Mouse (Mus musculus): ENCODE data around the gene Tmigd1. TPM values are rescaled to one million over a fixed set of nuclear protein-coding genes. Genes with fewer than 3 reads are reported as not detected.
A peak's percentile ranks its signal among the peaks of the same experiment; 100 is the strongest.
"Not testable (repeated sequence)": the region's sequence is repeated elsewhere in the genome, so short reads cannot be mapped to it uniquely, and the experiment has no call there.

Tmigd1 gene
- total RNA-seq, 2 experiments from 2014 or later = not detected

DNA sequence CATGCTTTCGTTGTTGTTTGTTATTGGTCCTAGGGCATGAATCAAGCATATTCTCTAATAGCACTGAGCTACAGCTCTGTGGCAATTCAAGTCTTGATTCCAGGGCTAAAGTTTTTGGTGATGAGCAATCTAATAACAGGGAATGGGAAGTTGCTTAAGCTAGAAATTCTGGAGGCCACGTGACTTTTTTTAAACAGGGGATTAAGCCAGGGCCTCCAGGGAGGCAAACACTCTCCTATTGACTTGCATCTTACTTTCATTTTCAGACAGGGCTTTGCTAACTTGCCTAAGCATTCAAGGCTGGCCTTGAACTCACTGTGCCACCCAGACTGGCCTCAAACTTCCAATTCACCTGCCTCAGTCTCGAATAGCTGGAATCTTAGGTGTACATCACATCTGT, 4.1 kb upstream of the Tmigd1 start:
- intact Hi-C loops (cut with DNase I) = no loop called here
- no peak for DNase-seq

DNA sequence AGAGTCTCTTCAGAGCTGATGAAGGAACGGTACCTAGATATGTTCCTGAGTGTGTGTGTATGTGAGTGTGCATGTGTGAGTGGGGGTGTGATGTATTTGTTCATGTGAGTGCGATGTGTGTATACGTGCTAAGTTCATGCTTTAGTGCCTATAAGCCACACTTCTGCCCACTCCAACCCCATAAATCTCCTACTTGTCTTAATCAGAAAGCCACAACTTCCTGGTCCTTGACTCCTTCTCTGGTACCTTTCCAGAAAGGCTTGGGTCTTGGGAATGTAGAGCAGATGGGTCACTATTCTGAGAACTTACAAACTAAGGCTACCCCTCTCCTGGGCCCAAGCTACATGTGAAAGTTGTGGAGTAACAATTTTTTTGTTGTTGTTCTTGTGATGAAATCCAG, 3.2 kb upstream of the Tmigd1 start:
- DNase-seq = no peak
- intact Hi-C loops (cut with DNase I) = no loop called here

GRCm38 (mm10) chr11:76899758-76900738, 1.9 kb upstream of the Tmigd1 start:
- intact Hi-C loops (cut with DNase I) = no loop called here

DNA sequence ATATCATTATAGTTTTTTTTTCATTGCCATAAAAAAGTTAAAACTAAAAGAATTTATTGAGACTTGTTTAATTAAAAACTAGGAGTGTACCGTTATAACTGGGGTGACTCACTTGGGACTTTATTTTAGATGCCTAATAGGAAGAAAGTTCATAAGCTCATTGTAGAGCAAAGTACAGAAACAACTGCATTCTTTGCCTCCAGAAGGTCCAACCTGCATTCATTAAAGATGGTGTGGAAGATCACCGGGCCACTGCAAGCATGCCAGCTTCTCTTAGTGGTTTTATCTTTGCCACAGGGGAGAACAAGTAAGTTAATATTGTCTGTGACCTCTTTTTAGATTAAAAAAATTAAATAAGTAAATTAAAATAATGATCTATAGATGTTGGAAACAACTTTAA, 2.4 kb downstream of the Tmigd1 start:
- no peak for DNase-seq
- intact Hi-C loops (cut with DNase I) = no loop called here

More at GRCm38 (mm10) chr11:76899758-76900738, 1.9 kb upstream of the Tmigd1 start:
- peak; percentile 28 for DNase-seq

DNA sequence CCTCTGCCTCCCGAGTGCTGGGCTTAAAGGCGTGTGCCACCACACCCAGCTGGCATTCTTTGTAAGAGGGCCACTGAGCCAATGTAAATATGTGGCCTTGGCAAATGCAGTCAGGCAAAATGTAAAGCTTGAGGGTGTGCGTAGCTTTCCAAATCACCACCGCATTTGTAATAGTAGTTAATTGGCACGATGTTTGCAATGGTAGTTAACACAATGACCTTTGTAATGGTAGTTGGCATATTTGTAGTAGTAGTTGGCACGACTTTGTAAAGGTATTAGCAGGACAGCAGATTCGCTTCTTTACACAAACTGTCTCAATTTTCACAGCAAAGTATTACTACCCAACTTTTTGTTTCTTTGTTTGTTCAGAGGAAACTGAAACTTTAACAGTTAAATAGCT, 6.7 kb downstream of the Tmigd1 start:
- intact Hi-C loops (cut with DNase I) = no loop called here
- DNase-seq = no peak

GRCm38 (mm10) chr11:76911325-76912054, 9.5 kb downstream of the Tmigd1 start:
- intact Hi-C loops (cut with DNase I) = no loop called here

GRCm38 (mm10) chr11:76912055-76912395, 10.1 kb downstream of the Tmigd1 start:
- intact Hi-C loops (cut with DNase I) = no loop called here
- peak; percentile 46 for DNase-seq

More at GRCm38 (mm10) chr11:76911325-76912054, 9.5 kb downstream of the Tmigd1 start:
- DNase-seq = peak; percentile 49

GRCm38 (mm10) chr11:76914366-76914765, 12.4 kb downstream of the Tmigd1 start:
- intact Hi-C loops (cut with DNase I) = no loop called here
- no peak for DNase-seq

GRCm38 (mm10) chr11:76916539-76917229, 14.7 kb downstream of the Tmigd1 start:
- intact Hi-C loops (cut with DNase I) = no loop called here
- DNase-seq = no peak

GRCm38 (mm10) chr11:76917230-76917548, 15.2 kb downstream of the Tmigd1 start:
- DNase-seq = no peak
- intact Hi-C loops (cut with DNase I) = no loop called here

DNA sequence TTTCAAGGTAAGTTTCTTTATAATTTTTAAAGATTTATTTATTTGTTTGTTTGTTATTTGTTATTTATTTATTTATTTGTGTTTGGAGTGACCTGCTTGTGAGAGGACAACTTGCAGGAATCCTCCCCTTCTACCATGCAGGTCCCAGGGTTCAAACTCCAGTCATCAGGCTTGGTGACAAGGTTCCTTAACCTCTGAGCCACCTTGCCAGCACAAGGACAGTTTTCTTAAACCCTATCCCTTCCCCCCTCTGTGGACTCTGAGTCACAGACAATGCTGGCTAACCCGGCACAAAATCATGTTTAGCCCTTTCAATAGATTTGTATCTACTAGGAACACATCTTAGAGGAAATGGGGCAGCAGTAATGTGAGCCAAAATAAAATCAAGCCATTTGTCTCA, 18.6 kb downstream of the Tmigd1 start:
- no peak for DNase-seq
- intact Hi-C loops (cut with DNase I) = no loop called here

- intact Hi-C loops (cut with DNase I) = no loop called here
- DNase-seq = no peak
Measured at GRCm38 (mm10) chr11:76924759-76925236, 22.8 kb downstream of the Tmigd1 start, which contains the start of gene Blmh. Gene Blmh (plus strand): TSS chr11:76924809.

GRCm38 (mm10) chr11:76928586-76928985, 26.6 kb downstream of the Tmigd1 start:
- intact Hi-C loops (cut with DNase I); DNase-seq: not testable (repeated sequence)

GRCm38 (mm10) chr11:76933209-76933608, 31.2 kb downstream of the Tmigd1 start:
- intact Hi-C loops (cut with DNase I) = no loop called here
- no peak for DNase-seq

GRCm38 (mm10) chr11:76936578-76936977, 34.6 kb downstream of the Tmigd1 start:
- DNase-seq = no peak
- intact Hi-C loops (cut with DNase I) = no loop called here

DNA sequence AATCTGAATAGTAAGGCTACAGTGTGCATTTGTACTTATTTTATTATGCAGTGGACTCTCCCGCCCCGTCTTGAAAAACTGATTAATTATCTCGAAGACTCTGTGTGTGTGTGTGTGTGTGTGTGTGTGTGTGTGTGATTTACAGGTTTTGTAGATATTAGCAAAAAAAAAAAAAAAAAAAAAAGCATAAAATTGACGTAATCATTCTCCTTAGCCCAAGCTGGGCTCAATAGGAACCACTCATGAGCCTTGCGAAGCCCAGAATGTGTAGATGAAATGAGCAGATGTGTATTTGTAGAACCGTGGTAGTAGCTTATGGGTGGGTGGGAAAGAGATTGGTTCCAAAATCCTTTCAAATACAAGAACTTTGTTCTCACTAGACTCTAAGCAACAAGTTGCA, 42.9 kb downstream of the Tmigd1 start:
- no peak for DNase-seq
- intact Hi-C loops (cut with DNase I) = no loop called here

DNA sequence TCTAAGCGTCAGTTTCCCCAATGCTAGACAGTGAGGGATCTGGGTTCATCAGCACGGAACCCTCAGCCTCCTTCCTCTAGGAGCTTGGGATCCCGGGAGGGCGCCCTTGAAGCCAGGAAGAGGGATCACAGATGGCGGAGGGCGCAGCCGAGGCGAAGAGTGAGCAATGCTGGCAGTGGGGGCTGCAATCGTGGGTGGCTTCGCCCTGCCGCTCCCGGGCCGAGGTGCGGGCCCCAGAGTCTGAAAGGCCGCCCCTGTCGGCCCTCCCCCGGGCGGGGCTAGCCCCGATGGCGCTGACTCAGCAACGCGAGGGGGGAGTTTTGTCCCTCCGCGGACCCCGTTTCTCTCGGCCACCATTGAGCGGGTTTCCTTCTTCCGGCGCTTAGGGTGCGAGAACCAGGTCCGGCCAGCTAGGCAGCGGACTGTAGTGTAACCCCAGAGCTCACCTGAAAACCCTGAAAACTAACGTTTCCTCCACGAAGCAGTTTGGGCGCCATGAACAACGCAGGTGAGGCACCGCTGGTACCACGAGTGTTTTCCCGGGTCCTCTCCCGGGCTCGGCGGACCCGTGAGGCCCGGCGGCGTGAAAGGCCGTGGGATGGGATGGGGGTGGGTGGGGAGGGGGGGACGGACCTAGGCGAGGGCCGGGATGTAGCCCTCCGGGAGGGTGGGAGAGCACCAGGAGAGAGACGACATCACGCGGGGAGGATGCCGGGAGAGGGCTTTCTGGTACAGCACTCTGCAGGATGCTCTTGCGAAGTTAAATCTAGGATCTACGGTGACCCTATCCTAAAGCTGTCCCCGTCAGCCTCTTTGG, 43.6 kb downstream of the Tmigd1 start:
- peak; percentile 95 for DNase-seq
- intact Hi-C loops (cut with DNase I) = no loop called here

GRCm38 (mm10) chr11:76946203-76946585, 44.2 kb downstream of the Tmigd1 start:
- peak; percentile 35 for DNase-seq
- intact Hi-C loops (cut with DNase I) = no loop called here

DNA sequence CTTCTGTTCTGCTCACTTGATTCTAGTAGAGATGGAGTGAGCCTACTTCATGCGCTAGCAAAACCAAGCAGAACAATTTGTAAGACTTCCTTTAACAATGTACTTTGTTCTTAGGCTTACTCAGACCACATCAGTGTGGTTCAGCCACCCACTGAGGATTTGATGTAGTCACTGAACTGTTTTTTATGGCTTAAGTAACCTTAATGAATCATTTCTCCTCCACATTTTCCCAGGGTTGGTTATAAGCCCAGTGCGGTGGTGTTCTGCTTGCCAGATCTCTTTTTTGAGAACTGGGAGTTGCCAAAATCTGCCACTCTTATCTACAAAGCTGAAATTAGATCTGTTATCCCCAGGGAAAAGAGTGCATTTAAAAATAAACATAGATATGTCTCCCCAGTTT, 51.6 kb downstream of the Tmigd1 start:
- no peak for DNase-seq
- intact Hi-C loops (cut with DNase I) = loop anchor here (5.0 kb wide), 1 partner anchor 156 kb away; no protein-coding TSS in a partner anchor

DNA sequence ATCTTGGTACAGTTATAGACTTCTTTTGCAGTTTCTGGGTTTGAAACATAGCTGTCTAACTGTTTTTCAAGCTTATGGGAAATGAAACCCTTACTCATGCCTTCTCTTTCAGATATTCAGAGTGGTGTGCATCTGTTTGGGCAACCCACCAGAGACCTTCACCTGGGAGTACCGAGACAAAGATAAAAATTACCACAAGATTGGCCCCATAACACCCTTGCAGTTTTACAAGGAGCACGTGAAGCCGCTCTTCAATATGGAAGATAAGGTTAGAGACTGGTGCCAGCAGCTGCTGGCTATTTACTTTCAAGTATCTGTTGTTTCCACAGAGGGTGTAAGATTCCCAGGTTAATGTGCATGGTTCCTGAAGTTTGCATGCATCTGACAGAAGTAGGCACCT, 63.7 kb downstream of the Tmigd1 start:
- no peak for DNase-seq
- intact Hi-C loops (cut with DNase I) = no loop called here

All from left cerebral cortex, postnatal 4 days (tissue).